Mouse (Mus musculus) forebrain, embryonic 15.5 days (tissue): ENCODE data around the gene Tulp2. TPM values are rescaled to one million over a fixed set of nuclear protein-coding genes. Genes with fewer than 3 reads are reported as not detected.
"Not testable (repeated sequence)": the region's sequence is repeated elsewhere in the genome, so short reads cannot be mapped to it uniquely, and the experiment has no call there.

Source experiments
- ATAC-seq: fragments of 200-750 bp; cut with Nextera tagmentation; replicated peaks from 2 replicates; pipeline ENCODE4 v1.8.0; 2017; ENCODE audit warnings: mild to moderate bottlenecking, moderate TSS enrichment, moderate library complexity
- H3K27ac ChIP-seq: fragments of 300-500 bp; sonication (generic); replicated peaks from 2 replicates; pipeline ENCODE4 v1.5.1; 2015; ENCODE audit warnings: mild to moderate bottlenecking, inconsistent platforms
- H3K27me3 ChIP-seq: fragments of 300-500 bp; sonication (generic); 2 replicates; pipeline ENCODE4 v1.6.1; 2015; ENCODE audit warnings: inconsistent platforms
- H3K36me3 ChIP-seq: fragments of 300-500 bp; sonication (generic); 2 replicates; pipeline ENCODE4 v1.6.1; 2015; ENCODE audit warnings: mild to moderate bottlenecking, inconsistent platforms
- H3K4me1 ChIP-seq: fragments of 300-500 bp; sonication (generic); 2 replicates; pipeline ENCODE4 v1.6.1; 2015; ENCODE audit warnings: inconsistent platforms
- H3K4me2 ChIP-seq: fragments of 300-500 bp; sonication (generic); replicated peaks from 2 replicates; pipeline ENCODE4 v1.6.1; 2015; ENCODE audit warnings: mild to moderate bottlenecking, inconsistent platforms
- H3K4me3 ChIP-seq: fragments of 300-500 bp; sonication (generic); 2 replicates; pipeline ENCODE4 v1.5.1; 2015; ENCODE audit warnings: mild to moderate bottlenecking, inconsistent platforms
- H3K9ac ChIP-seq: fragments of 300-500 bp; sonication (generic); replicated peaks from 2 replicates; pipeline ENCODE4 v1.6.1; 2015; ENCODE audit warnings: mild to moderate bottlenecking, inconsistent platforms
- H3K9me3 ChIP-seq: fragments of 300-500 bp; sonication (generic); 2 replicates; pipeline ENCODE4 v1.6.1; 2016; ENCODE audit warnings: inconsistent platforms
- WGBS: fragments of 180-500 bp; shearing (Covaris S2); methylation state at CpG from one replicate; pipeline ENCODE4 v1.1.7; 2015; ENCODE audit warnings: mixed read lengths; 5-methylcytosine and 5-hydroxymethylcytosine counted together
- polyA plus RNA-seq: library from polyadenylated mRNA; unstranded; fragments of >200 nt; fragmentation: Nextera tagmentation; extraction: Ambion mirVana; gene quantifications from 2 replicates; pipeline ENCODE4 v1.2.1, GENCODE M21; 2015

Gene Tulp2
- polyA plus RNA-seq, 1 experiment from 2014 or later = 0.18 TPM

DNA sequence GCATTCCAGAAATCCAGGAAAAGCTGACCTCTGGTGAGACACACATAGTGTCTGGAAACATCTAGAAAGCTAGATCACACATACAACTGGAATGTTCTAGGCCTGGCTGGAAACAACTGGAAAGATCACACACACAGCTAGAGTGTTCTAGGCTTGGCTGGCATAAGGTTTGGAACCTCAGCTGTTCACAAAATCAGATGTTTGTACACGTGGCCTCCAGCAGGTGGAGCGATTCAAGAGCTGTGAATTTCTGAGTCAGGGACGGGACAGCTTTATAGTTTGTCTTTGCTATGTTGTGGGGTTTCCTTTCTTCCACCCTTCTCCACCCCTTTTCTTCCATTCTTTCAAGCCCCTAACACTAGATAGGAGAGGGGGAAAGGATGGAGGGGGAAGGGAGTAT is 4.7 kb upstream of the Tulp2 start:
- peak; percentile 35; the same call in 1 of the 2 replicates for ATAC-seq
- Histone ChIP-seq H3K9ac (no peak overlapping the region), H3K4me3 (no peak overlapping the region)

DNA sequence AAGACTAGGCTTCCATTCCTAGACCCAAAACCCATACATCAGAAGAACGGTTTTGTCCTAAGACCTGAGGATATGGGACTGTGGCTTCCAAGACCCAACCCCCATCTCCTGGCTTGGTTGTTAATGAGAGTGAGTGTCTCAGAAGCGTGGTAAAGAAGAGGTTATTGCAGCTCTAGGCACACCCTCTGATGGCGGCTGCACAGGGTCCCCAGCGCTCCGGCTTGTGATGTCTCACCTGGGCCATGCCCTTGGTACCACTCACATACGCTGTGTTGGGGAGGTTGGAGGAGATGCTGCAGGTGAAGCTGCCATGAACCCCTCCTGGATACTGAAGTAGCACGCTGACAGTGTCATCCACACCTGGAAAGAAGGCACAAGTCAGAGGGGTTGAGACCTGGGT is 2.9 kb upstream of the Tulp2 start:
- Histone ChIP-seq H3K4me3 (no peak overlapping the region), H3K4me2 (no peak overlapping the region), H3K36me3 (no peaks in the 10 kb centered on the region), H3K4me1 (no peaks in the 10 kb centered on the region), H3K27me3 (no peaks in the 10 kb centered on the region), H3K27ac (no peak overlapping the region), H3K9ac (no peak overlapping the region), H3K9me3 (no peaks in the 10 kb centered on the region)
- no peak for ATAC-seq
- 97% methylated on average over 7 of the region's 7 CpGs for WGBS

More for the DNA sequence above, 4.7 kb upstream of the Tulp2 start:
- WGBS = 13% methylated on average over 3 of the region's 3 CpGs
- Histone ChIP-seq H3K4me1 (no peaks in the 10 kb centered on the region), H3K9me3 (no peaks in the 10 kb centered on the region), H3K27me3 (no peaks in the 10 kb centered on the region), H3K36me3 (no peaks in the 10 kb centered on the region), H3K4me2 (no peak overlapping the region), H3K27ac (no peak overlapping the region)

GRCm38 (mm10) chr7:45480310-45480709 is 1.4 kb upstream of the Tulp2 start:
- not testable (repeated sequence) for H3K27me3 ChIP-seq, ATAC-seq, H3K4me1 ChIP-seq, H3K4me2 ChIP-seq, H3K4me3 ChIP-seq, H3K27ac ChIP-seq, H3K36me3 ChIP-seq, H3K9ac ChIP-seq, H3K9me3 ChIP-seq
- 90% methylated on average over 3 of the region's 4 CpGs for WGBS

DNA sequence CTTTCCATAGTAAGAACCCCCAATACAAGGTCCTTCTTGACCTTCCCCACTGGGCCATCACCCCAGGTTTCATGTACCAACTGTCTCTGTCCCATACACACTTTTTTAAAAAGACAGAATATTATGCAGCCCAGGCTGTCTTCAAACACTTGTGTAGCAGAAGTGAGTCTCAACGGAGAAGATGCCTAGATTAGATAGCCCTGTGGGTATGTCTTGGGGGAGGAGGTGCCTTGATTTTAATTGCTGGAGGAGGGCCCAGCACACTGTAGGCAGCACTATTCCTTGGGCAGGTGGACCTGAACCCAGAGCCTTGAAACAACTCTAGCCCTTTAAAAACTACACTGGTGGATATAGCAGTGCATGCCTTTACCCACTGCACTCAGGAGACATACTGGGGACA is 489 bp downstream of the Tulp2 start:
- H3K9me3 ChIP-seq = no peaks in the 10 kb centered on the region
- no peak overlapping the region for H3K4me2 ChIP-seq
- no peaks in the 10 kb centered on the region for H3K36me3 ChIP-seq
- WGBS = 89% methylated on average over 1 of the region's 1 CpGs
- no peak overlapping the region for H3K27ac ChIP-seq
- no peak for ATAC-seq
- no peaks in the 10 kb centered on the region for H3K27me3 ChIP-seq
- no peak overlapping the region for H3K9ac ChIP-seq
- no peaks in the 10 kb centered on the region for H3K4me1 ChIP-seq
- H3K4me3 ChIP-seq = no peak overlapping the region

GRCm38 (mm10) chr7:45484985-45485384 is 3.3 kb downstream of the Tulp2 start:
- H3K27ac ChIP-seq, H3K9ac ChIP-seq, H3K9me3 ChIP-seq, H3K4me3 ChIP-seq, H3K27me3 ChIP-seq, H3K4me2 ChIP-seq, H3K36me3 ChIP-seq, ATAC-seq: not testable (repeated sequence)
- WGBS = 93% methylated on average over 5 of the region's 5 CpGs
- peaks cover 16% of the 10 kb centered on the region for H3K4me1 ChIP-seq

- no peak for ATAC-seq
- 85% methylated on average over 7 of the region's 7 CpGs for WGBS
- no peak overlapping the region for H3K4me3 ChIP-seq
- no peaks in the 10 kb centered on the region for H3K9me3 ChIP-seq
- H3K4me2 ChIP-seq = no peak overlapping the region
- no peak overlapping the region for H3K27ac ChIP-seq
- no peaks in the 10 kb centered on the region for H3K36me3 ChIP-seq
- no peak overlapping the region for H3K9ac ChIP-seq
- peaks cover 16% of the 10 kb centered on the region for H3K4me1 ChIP-seq
- no peaks in the 10 kb centered on the region for H3K27me3 ChIP-seq
Measured at GRCm38 (mm10) chr7:45486158-45486557, 4.5 kb downstream of the Tulp2 start.

DNA sequence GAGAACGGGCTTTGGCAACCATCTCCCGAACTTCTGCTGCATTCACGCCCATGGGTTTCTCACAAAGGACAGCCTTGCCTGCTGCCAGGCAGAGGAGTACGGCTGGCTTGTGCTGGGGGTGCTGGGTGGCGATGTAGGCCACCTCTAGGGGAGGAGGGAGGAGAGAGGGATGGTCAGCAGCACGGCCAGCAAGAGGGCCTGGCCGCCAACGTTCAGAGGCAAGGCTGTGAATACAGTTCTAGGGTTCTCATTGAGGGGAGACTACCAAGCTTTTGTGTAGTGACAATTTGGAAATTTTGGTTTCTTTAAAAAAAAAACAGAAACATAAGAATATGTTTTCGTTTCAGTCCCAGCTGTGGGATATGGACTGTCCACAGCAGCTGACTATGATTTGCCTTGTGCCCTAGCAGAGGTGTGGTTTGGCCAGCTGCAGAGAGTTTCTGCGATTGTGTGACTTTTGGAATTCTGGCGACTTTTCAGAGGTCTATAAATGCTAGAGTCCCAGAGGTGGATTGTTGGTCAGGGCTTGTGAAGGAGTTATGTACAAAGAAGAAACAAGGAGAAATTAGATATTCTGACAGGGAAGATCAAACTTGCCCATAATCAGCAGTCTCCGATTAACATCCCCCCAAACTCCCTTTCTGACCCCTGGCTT is 5.2 kb downstream of the Tulp2 start, which contains the start of gene Gm45808:
Gm45808 (minus strand) TSS at position 51 of the 655 bp plus-strand sequence.
- no peak within 1 kb of the TSS for H3K4me2 ChIP-seq
- H3K9me3 ChIP-seq = no peaks in the 10 kb centered on the region
- H3K4me1 ChIP-seq = peaks cover 16% of the 10 kb centered on the region
- H3K27ac ChIP-seq = no peak within 1 kb of the TSS
- no peak within 1 kb of the TSS for H3K9ac ChIP-seq
- ATAC-seq = no peak
- no peaks in the 10 kb centered on the region for H3K27me3 ChIP-seq
- 87% methylated on average over 12 of the region's 12 CpGs for WGBS
- no peaks in the 10 kb centered on the region for H3K36me3 ChIP-seq
- H3K4me3 ChIP-seq = no peak within 1 kb of the TSS

- Histone ChIP-seq H3K4me3 (peak overlapping the region; percentile 39), H3K27ac (peak overlapping the region; percentile 68), H3K36me3 (peaks cover 1% of the 10 kb centered on the region; the same call in 1 of the 2 replicates), H3K27me3 (no peaks in the 10 kb centered on the region), H3K9me3 (no peaks in the 10 kb centered on the region), H3K9ac (peak overlapping the region; percentile 56; the same call in 1 of the 2 replicates), H3K4me2 (peak overlapping the region; percentile 81), H3K4me1 (peaks cover 16% of the 10 kb centered on the region)
- WGBS = 15% methylated on average over 11 of the region's 11 CpGs
- ATAC-seq = peak; percentile 67
Measured at GRCm38 (mm10) chr7:45487861-45488292, 6.2 kb downstream of the Tulp2 start.

DNA sequence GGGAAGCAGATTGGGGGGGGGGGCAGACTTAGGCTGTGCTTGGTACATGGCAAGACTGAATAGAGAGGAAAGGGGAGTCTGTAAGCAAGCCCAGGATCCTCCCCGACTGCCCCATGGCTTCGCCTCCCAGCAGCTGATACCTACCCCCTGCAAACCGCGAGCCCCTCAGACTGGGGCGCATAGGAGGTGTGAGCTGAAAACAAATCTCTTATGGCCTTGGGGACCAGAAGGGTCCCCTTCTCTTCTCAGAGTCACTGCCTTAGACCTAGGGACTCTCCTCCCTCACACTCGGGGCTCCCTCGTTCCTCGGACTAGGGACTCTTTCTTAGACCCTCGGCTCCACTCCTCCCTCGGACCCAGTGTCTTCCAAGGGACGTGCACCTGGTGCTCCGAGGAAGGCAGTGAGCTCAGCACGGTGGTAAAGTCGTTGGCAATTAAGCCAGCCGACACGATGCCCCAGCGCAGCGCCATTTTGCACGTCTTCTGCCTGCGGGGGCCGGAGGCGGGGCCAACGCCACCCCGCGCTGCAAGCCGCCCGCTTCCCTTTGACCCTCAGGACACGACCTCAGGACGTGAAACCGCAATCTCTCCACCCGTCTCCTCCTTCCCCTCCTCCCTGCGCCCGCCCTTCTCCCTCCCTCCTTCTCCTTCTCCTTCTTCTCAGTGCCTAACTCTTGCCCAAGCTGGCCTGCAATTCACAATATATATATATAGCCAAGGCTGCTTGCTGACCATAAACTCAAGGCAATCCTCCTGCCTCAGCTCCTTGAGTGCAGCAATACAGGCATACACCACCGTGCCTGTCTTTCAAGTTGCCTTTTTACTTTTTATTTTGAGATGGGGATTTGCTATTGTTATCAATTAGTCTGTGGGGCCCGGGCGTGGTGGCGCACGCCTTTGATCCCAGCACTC is 6.9 kb downstream of the Tulp2 start, which contains the start of gene Dhdh:
Dhdh (minus strand) TSS at position 513 of the 912 bp plus-strand sequence.
- H3K4me3 ChIP-seq = peak within 1 kb of the TSS; percentile 39
- H3K27me3 ChIP-seq = no peaks in the 10 kb centered on the region
- 7% methylated on average over 37 of the region's 38 CpGs for whole genome bisulfite sequencing
- peak; percentile 71 for ATAC-seq
- no peaks in the 10 kb centered on the region for H3K9me3 ChIP-seq
- H3K36me3 ChIP-seq = peaks cover 8% of the 10 kb centered on the region
- H3K4me1 ChIP-seq = peaks cover 16% of the 10 kb centered on the region
- peak within 1 kb of the TSS; percentile 81 for H3K4me2 ChIP-seq
- peak within 1 kb of the TSS; percentile 56 for H3K9ac ChIP-seq
- H3K27ac ChIP-seq = peak within 1 kb of the TSS; percentile 68

- WGBS = 83% methylated on average over 7 of the region's 7 CpGs
- ATAC-seq = no peak
Measured at GRCm38 (mm10) chr7:45489578-45489977, 7.9 kb downstream of the Tulp2 start.

GRCm38 (mm10) chr7:45490822-45491221 is 9.1 kb downstream of the Tulp2 start:
- Histone ChIP-seq H3K9ac (no peak overlapping the region), H3K36me3 (peaks cover 28% of the 10 kb centered on the region), H3K4me3 (no peak overlapping the region), H3K4me1 (peaks cover 16% of the 10 kb centered on the region), H3K27me3 (no peaks in the 10 kb centered on the region), H3K27ac (no peak overlapping the region), H3K4me2 (no peak overlapping the region), H3K9me3 (no peaks in the 10 kb centered on the region)
- WGBS = 63% methylated on average over 9 of the region's 9 CpGs
- ATAC-seq = no peak

More at GRCm38 (mm10) chr7:45489578-45489977, 7.9 kb downstream of the Tulp2 start:
- Histone ChIP-seq H3K27me3 (no peaks in the 10 kb centered on the region), H3K27ac (no peak overlapping the region), H3K4me2 (no peak overlapping the region), H3K9me3 (no peaks in the 10 kb centered on the region), H3K36me3 (peaks cover 18% of the 10 kb centered on the region), H3K4me3 (no peak overlapping the region), H3K9ac (no peak overlapping the region), H3K4me1 (peaks cover 16% of the 10 kb centered on the region)

GRCm38 (mm10) chr7:45491264-45491663 is 9.6 kb downstream of the Tulp2 start:
- Histone ChIP-seq H3K9ac (no peak overlapping the region), H3K4me1 (peaks cover 16% of the 10 kb centered on the region), H3K27ac (no peak overlapping the region), H3K27me3 (no peaks in the 10 kb centered on the region), H3K4me2 (no peak overlapping the region), H3K9me3 (no peaks in the 10 kb centered on the region), H3K36me3 (peaks cover 28% of the 10 kb centered on the region), H3K4me3 (no peak overlapping the region)
- WGBS = 30% methylated on average over 3 of the region's 3 CpGs
- no peak for ATAC-seq
